Mouse (Mus musculus) liver, embryonic 13.5 days (tissue): Measurements from ENCODE around the gene Sacm1l. TPM values are rescaled to one million over a fixed set of nuclear protein-coding genes. Genes with fewer than 3 reads are reported as not detected.

ENCODE experiments used
- ATAC-seq: fragments of 200-750 bp; cut with Nextera tagmentation; 2 replicates; pipeline ENCODE4 v1.8.0; 2017; ENCODE audit warnings: low read depth, mild to moderate bottlenecking, moderate number of reproducible peaks, moderate library complexity
- DNase-seq: peaks from one replicate; pipeline ENCODE4 v3.0.0; 2022
- H3K27ac ChIP-seq: fragments of 300-500 bp; sonication (generic); 2 replicates; pipeline ENCODE4 v1.5.1; 2015; ENCODE audit warnings: moderate library complexity, mild to moderate bottlenecking, inconsistent platforms
- H3K27me3 ChIP-seq: fragments of 300-500 bp; sonication (generic); 2 replicates; pipeline ENCODE4 v1.6.1; 2015; ENCODE audit warnings: mild to moderate bottlenecking, inconsistent platforms
- H3K36me3 ChIP-seq: fragments of 300-500 bp; sonication (generic); 2 replicates; pipeline ENCODE4 v1.6.1; 2015; ENCODE audit warnings: mild to moderate bottlenecking, inconsistent platforms
- H3K4me1 ChIP-seq: fragments of 300-500 bp; sonication (generic); replicated peaks from 2 replicates; pipeline ENCODE4 v1.6.1; 2015; ENCODE audit warnings: inconsistent platforms
- H3K4me2 ChIP-seq: fragments of 300-500 bp; sonication (generic); 2 replicates; pipeline ENCODE4 v1.6.1; 2015; ENCODE audit warnings: inconsistent platforms, mild to moderate bottlenecking, moderate library complexity
- H3K4me3 ChIP-seq: fragments of 300-500 bp; sonication (generic); replicated peaks from 2 replicates; pipeline ENCODE4 v1.5.1; 2015; ENCODE audit warnings: mild to moderate bottlenecking, inconsistent platforms
- H3K9ac ChIP-seq: fragments of 300-500 bp; sonication (generic); 2 replicates; pipeline ENCODE4 v1.6.1; 2015; ENCODE audit warnings: mild to moderate bottlenecking, inconsistent platforms
- H3K9me3 ChIP-seq: fragments of 300-500 bp; sonication (generic); replicated peaks from 2 replicates; pipeline ENCODE4 v1.6.1; 2016; ENCODE audit warnings: inconsistent platforms
- WGBS: fragments of 180-500 bp; shearing (Covaris S2); methylation state at CpG from one replicate; pipeline ENCODE4 v1.1.7; 2015; ENCODE audit not compliant: insufficient replicate concordance; 5-methylcytosine and 5-hydroxymethylcytosine counted together
- polyA plus RNA-seq: library from polyadenylated mRNA; unstranded; fragments of >200 nt; fragmentation: Nextera tagmentation; extraction: Ambion mirVana; gene quantifications from 2 replicates; pipeline ENCODE4 v1.2.1, GENCODE M21; 2015

Sacm1l gene
- polyA plus RNA-seq, 1 experiment from 2014 or later: 27.3 TPM

- Histone ChIP-seq H3K4me2 (no peak overlapping the region), H3K9ac (no peak overlapping the region), H3K4me1 (no peaks in the 10 kb centered on the region; the same call in 1 of the 2 replicates), H3K9me3 (no peaks in the 10 kb centered on the region), H3K4me3 (no peak overlapping the region), H3K27ac (peak overlapping the region; percentile 16; the same call in 1 of the 2 replicates), H3K36me3 (peaks cover 28% of the 10 kb centered on the region), H3K27me3 (no peaks in the 10 kb centered on the region)
- ATAC-seq (peak; percentile 85), DNase-seq (no peak)
- 42% methylated on average over 7 of the region's 7 CpGs for WGBS
Measured at GRCm38 (mm10) chr9:123589240-123589910, 59.8 kb downstream of the Sacm1l start.

GRCm38 (mm10) chr9:123595194-123595593 is 65.6 kb downstream of the Sacm1l start:
- no peaks in the 10 kb centered on the region for H3K4me1 ChIP-seq
- 78% methylated on average over 4 of the region's 4 CpGs for WGBS
- H3K27ac ChIP-seq: no peak overlapping the region
- no peak for ATAC-seq
- no peak for DNase-seq
- H3K4me2 ChIP-seq: no peak overlapping the region
- no peak overlapping the region for H3K9ac ChIP-seq
- H3K9me3 ChIP-seq: no peaks in the 10 kb centered on the region
- peaks cover 11% of the 10 kb centered on the region; the same call in 1 of the 2 replicates for H3K36me3 ChIP-seq
- H3K27me3 ChIP-seq: no peaks in the 10 kb centered on the region
- H3K4me3 ChIP-seq: no peak overlapping the region

GRCm38 (mm10) chr9:123596910-123597309 is 67.4 kb downstream of the Sacm1l start:
- Histone ChIP-seq H3K36me3 (peaks cover 11% of the 10 kb centered on the region; the same call in 1 of the 2 replicates), H3K4me2 (no peak overlapping the region), H3K4me1 (no peaks in the 10 kb centered on the region), H3K4me3 (no peak overlapping the region), H3K9me3 (no peaks in the 10 kb centered on the region), H3K9ac (no peak overlapping the region), H3K27me3 (no peaks in the 10 kb centered on the region), H3K27ac (no peak overlapping the region)
- WGBS: 59% methylated on average over 2 of the region's 2 CpGs
- DNase-seq: no peak
- ATAC-seq: no peak

- H3K4me1 ChIP-seq: no peaks in the 10 kb centered on the region; the same call in 1 of the 2 replicates
- no peak overlapping the region for H3K9ac ChIP-seq
- H3K27ac ChIP-seq: no peak overlapping the region
- H3K27me3 ChIP-seq: no peaks in the 10 kb centered on the region
- no peak overlapping the region for H3K4me2 ChIP-seq
- no peak for DNase-seq
- 80% methylated on average over 2 of the region's 2 CpGs for WGBS
- no peak overlapping the region for H3K4me3 ChIP-seq
- no peaks in the 10 kb centered on the region for H3K9me3 ChIP-seq
- ATAC-seq: no peak
- H3K36me3 ChIP-seq: peaks cover 9% of the 10 kb centered on the region; the same call in 1 of the 2 replicates
Measured at GRCm38 (mm10) chr9:123597376-123597775, 67.8 kb downstream of the Sacm1l start.

- no peaks in the 10 kb centered on the region for H3K36me3 ChIP-seq
- ATAC-seq (no peak), DNase-seq (no peak)
- H3K27ac ChIP-seq: no peak overlapping the region
- no peaks in the 10 kb centered on the region for H3K27me3 ChIP-seq
- H3K9me3 ChIP-seq: no peaks in the 10 kb centered on the region
- H3K4me2 ChIP-seq: no peak overlapping the region
- WGBS: 56% methylated on average over 1 of the region's 1 CpGs
- no peaks in the 10 kb centered on the region; the same call in 1 of the 2 replicates for H3K4me1 ChIP-seq
- H3K9ac ChIP-seq: no peak overlapping the region
- H3K4me3 ChIP-seq: no peak overlapping the region
Measured at GRCm38 (mm10) chr9:123601529-123601928, 72.0 kb downstream of the Sacm1l start.

- Histone ChIP-seq H3K9ac (no peak overlapping the region), H3K4me3 (no peak overlapping the region), H3K27me3 (no peaks in the 10 kb centered on the region), H3K27ac (no peak overlapping the region), H3K4me1 (no peaks in the 10 kb centered on the region), H3K36me3 (no peaks in the 10 kb centered on the region), H3K9me3 (no peaks in the 10 kb centered on the region), H3K4me2 (no peak overlapping the region)
- ATAC-seq (no peak), DNase-seq (no peak)
- 68% methylated on average over 5 of the region's 5 CpGs for WGBS
Measured at GRCm38 (mm10) chr9:123620311-123621098, 90.9 kb downstream of the Sacm1l start.

GRCm38 (mm10) chr9:123624741-123625140 is 95.2 kb downstream of the Sacm1l start:
- Histone ChIP-seq H3K27me3 (no peaks in the 10 kb centered on the region), H3K36me3 (no peaks in the 10 kb centered on the region), H3K9me3 (no peaks in the 10 kb centered on the region), H3K27ac (no peak overlapping the region), H3K4me1 (no peaks in the 10 kb centered on the region), H3K4me2 (no peak overlapping the region), H3K9ac (no peak overlapping the region), H3K4me3 (no peak overlapping the region)
- DNase-seq (no peak), ATAC-seq (no peak)
- 54% methylated on average over 2 of the region's 2 CpGs for WGBS

- H3K36me3 ChIP-seq: no peaks in the 10 kb centered on the region
- no peak for DNase-seq
- H3K9ac ChIP-seq: no peak overlapping the region
- no peaks in the 10 kb centered on the region for H3K9me3 ChIP-seq
- no peak overlapping the region for H3K27ac ChIP-seq
- no peak overlapping the region for H3K4me2 ChIP-seq
- no peak for ATAC-seq
- no peak overlapping the region for H3K4me3 ChIP-seq
- 83% methylated on average over 11 of the region's 11 CpGs for WGBS
- H3K27me3 ChIP-seq: no peaks in the 10 kb centered on the region
- no peaks in the 10 kb centered on the region for H3K4me1 ChIP-seq
Measured at GRCm38 (mm10) chr9:123625821-123626220, 96.3 kb downstream of the Sacm1l start.

- no peaks in the 10 kb centered on the region for H3K27me3 ChIP-seq
- H3K4me1 ChIP-seq: no peaks in the 10 kb centered on the region
- no peak for DNase-seq
- no peak overlapping the region for H3K27ac ChIP-seq
- H3K36me3 ChIP-seq: no peaks in the 10 kb centered on the region
- no peak for ATAC-seq
- H3K4me3 ChIP-seq: no peak overlapping the region
- H3K9me3 ChIP-seq: no peaks in the 10 kb centered on the region
- no peak overlapping the region for H3K9ac ChIP-seq
- 61% methylated on average over 3 of the region's 3 CpGs for WGBS
- H3K4me2 ChIP-seq: no peak overlapping the region
Measured at GRCm38 (mm10) chr9:123631666-123632065, 102.1 kb downstream of the Sacm1l start.

- WGBS: 60% methylated on average over 6 of the region's 6 CpGs
- no peak for ATAC-seq
- Histone ChIP-seq H3K27ac (no peak within 1 kb of the TSS), H3K9me3 (no peaks in the 10 kb centered on the region), H3K27me3 (no peaks in the 10 kb centered on the region), H3K9ac (no peak within 1 kb of the TSS), H3K36me3 (no peaks in the 10 kb centered on the region), H3K4me2 (no peak within 1 kb of the TSS), H3K4me3 (no peak within 1 kb of the TSS), H3K4me1 (no peaks in the 10 kb centered on the region)
- no peak for DNase-seq
Measured at GRCm38 (mm10) chr9:123632281-123632680, 102.7 kb downstream of the Sacm1l start, which contains the start of gene Slc6a20b. Gene Slc6a20b (minus strand): TSS chr9:123632565.

- no peaks in the 10 kb centered on the region for H3K9me3 ChIP-seq
- no peaks in the 10 kb centered on the region for H3K27me3 ChIP-seq
- H3K27ac ChIP-seq: no peak overlapping the region
- H3K9ac ChIP-seq: no peak overlapping the region
- H3K4me2 ChIP-seq: no peak overlapping the region
- no peaks in the 10 kb centered on the region for H3K36me3 ChIP-seq
- H3K4me1 ChIP-seq: no peaks in the 10 kb centered on the region
- 62% methylated on average over 3 of the region's 3 CpGs for WGBS
- no peak for ATAC-seq
- no peak overlapping the region for H3K4me3 ChIP-seq
- no peak for DNase-seq
Measured at GRCm38 (mm10) chr9:123632993-123633392, 103.4 kb downstream of the Sacm1l start.
